Mouse (Mus musculus): Measurements from ENCODE around the gene Fam151a. TPM values are rescaled to one million over a fixed set of nuclear protein-coding genes. Genes with fewer than 3 reads are reported as not detected.
"Not testable (repeated sequence)": the region's sequence is repeated elsewhere in the genome, so short reads cannot be mapped to it uniquely, and the experiment has no call there.

Fam151a gene
- polyA plus RNA-seq, 1 experiment from 2014 or later = not detected

- no peaks in the 10 kb centered on the region for H3K27me3 ChIP-seq
- TF ChIP-seq CTCF (IDR thresholded peaks at IDR 0.05) = no peak
- ATAC-seq (no peak), DNase-seq (ENCODE audit: low read depth, low spot score) (no peak)
- in situ Hi-C loops (cut with MboI; ENCODE audit: low pct_unique_long_range_greater_than_20kb) = no loop called here
- CTCF ChIA-PET = no interaction called here
- POLR2A ChIA-PET = no interaction called here
These were observed 57.2 kb downstream of the Fam151a start for GRCm38 (mm10) chr4:106790938-106791337.

DNA sequence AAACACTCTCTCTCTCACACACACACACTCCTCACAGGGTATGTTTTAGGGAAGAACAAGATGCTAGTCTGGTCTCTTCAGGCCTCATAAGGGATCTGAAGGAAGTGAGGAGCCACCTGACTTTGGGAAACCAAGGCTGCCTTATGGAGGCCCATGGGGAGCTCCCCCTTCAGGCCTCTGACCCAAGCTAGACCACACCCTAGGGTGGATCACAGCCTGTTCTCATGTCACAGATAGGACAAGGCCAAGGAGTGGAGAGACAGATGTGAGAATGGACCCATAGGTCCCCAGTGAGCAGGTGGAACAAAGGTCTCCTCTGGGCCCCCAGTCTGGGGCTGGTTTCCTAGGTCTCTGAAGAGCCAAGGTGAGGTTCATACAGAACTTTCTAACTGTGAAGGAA is 58.6 kb downstream of the Fam151a start:
- in situ Hi-C loops (cut with MboI; ENCODE audit: low pct_unique_long_range_greater_than_20kb) = no loop called here
- ChIA-PET CTCF (no interaction called here), POLR2A (no interaction called here)
- DNase-seq (ENCODE audit: low read depth, low spot score) (no peak), ATAC-seq (no peak)
- TF ChIP-seq CTCF (IDR thresholded peaks at IDR 0.05) = no peak
- no peaks in the 10 kb centered on the region for H3K27me3 ChIP-seq

- ATAC-seq; DNase-seq (ENCODE audit: low read depth, low spot score); CTCF ChIA-PET; POLR2A ChIA-PET; H3K27me3 ChIP-seq; in situ Hi-C loops (cut with MboI; ENCODE audit: low pct_unique_long_range_greater_than_20kb): not testable (repeated sequence)
These were observed 60.1 kb downstream of the Fam151a start for GRCm38 (mm10) chr4:106793826-106794225.

- POLR2A ChIA-PET = no interaction called here
- in situ Hi-C loops (cut with MboI; ENCODE audit: low pct_unique_long_range_greater_than_20kb) = no loop called here
- DNase-seq (ENCODE audit: low read depth, low spot score) (no peak), ATAC-seq (no peak)
- CTCF ChIA-PET = no interaction called here
- no peak for TF ChIP-seq CTCF (IDR thresholded peaks at IDR 0.05)
- no peaks in the 10 kb centered on the region for H3K27me3 ChIP-seq
These were observed 60.6 kb downstream of the Fam151a start for GRCm38 (mm10) chr4:106794247-106794646.

DNA sequence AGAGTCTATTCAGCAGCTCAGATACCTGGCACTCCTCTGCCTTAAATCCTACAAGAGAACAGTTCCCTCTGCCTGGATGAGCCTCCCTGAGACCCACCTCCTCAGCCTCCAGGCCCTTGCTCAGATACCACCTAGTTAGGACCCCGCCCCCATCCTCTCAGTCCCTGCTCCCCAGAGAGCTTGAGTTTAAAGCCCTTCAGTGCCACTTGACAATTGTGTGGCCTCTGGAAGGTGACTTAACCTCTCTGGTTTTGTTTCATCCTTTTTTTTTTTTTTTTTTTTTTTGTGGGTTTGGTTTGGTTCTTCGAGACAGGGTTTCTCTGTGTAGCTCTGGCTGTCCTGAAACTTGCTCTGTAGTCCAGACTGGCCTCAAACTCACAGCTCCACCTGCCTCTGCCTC is 61.6 kb downstream of the Fam151a start:
- POLR2A ChIA-PET = interaction anchor here (0.8 kb wide), 1 partner anchor 1953 kb away, joined by 3 read pairs; no protein-coding TSS in a partner anchor
- DNase-seq (ENCODE audit: low read depth, low spot score) (no peak), ATAC-seq (no peak)
- TF ChIP-seq CTCF (IDR thresholded peaks at IDR 0.05) = no peak
- CTCF ChIA-PET = no interaction called here
- no peaks in the 10 kb centered on the region for H3K27me3 ChIP-seq
- in situ Hi-C loops (cut with MboI; ENCODE audit: low pct_unique_long_range_greater_than_20kb) = no loop called here

Other genes starting within 250 kb of the Fam151a start
- 0.65 TPM for gene Bsnd, start 241.6 kb upstream of the Fam151a start, polyA plus RNA-seq (2021)
- gene Dhcr24, start 172.9 kb upstream of the Fam151a start, polyA plus RNA-seq (2021) = 17.7 TPM
- not detected for gene Lexm, start 116.6 kb upstream of the Fam151a start, polyA plus RNA-seq (2021)
- 0.72 TPM for gene Ttc22, start 111.5 kb upstream of the Fam151a start, polyA plus RNA-seq (2021)
- gene Pars2, start 82.8 kb upstream of the Fam151a start, polyA plus RNA-seq (2021) = 5.8 TPM
- gene Ttc4, start 54.9 kb upstream of the Fam151a start, polyA plus RNA-seq (2021) = 20.5 TPM
- 0.01 TPM for gene Mroh7, start 3.0 kb upstream of the Fam151a start, polyA plus RNA-seq (2021)
- gene Acot11, start 71.1 kb downstream of the Fam151a start, polyA plus RNA-seq (2021) = 0.23 TPM
- 64.7 TPM for gene Ssbp3, start 176.8 kb downstream of the Fam151a start, polyA plus RNA-seq (2021)

Measured in Patski (cell line).